Mouse (Mus musculus): ENCODE data around the gene Tmbim1. TPM values are rescaled to one million over a fixed set of nuclear protein-coding genes. Genes with fewer than 3 reads are reported as not detected.

Gene Tmbim1
- total and polyA plus RNA-seq, 3 experiments, result 18.7 to 110 (median 19.7) TPM

GRCm38 (mm10) chr1:74337241-74337771 lies 31.9 kb upstream of the Tmbim1 start:
- DNase-seq (ENCODE audit: low spot score) (no peak), ATAC-seq (ENCODE audit: extremely low read depth, insufficient number of reproducible peaks, low FRiP score, poor library complexity, severe bottlenecking) (no peak)
- Histone ChIP-seq H3K4me1 (ENCODE audit: insufficient read depth, low read depth, low read length) (peaks cover 19% of the 10 kb centered on the region), H3K9me3 (replicated peaks) (no peaks in the 10 kb centered on the region), H3K27me3 (ENCODE audit: insufficient read depth, low read length) (peaks cover 61% of the 10 kb centered on the region), H3K4me3 (ENCODE audit: low read depth, low read length) (no peak overlapping the region), H3K36me3 (replicated peaks) (no peaks in the 10 kb centered on the region)
- TF ChIP-seq POLR2AphosphoS5 (IDR thresholded peaks at IDR 0.05; ENCODE audit: insufficient replicate concordance, low read depth, low read length), result no peak
- no peak for TF ChIP-seq TAL1 (conservative IDR thresholded peaks at IDR 0.05; ENCODE audit: low read depth, low read length)
- no peak for TF ChIP-seq GATA2 (IDR thresholded peaks at IDR 0.05; ENCODE audit: borderline replicate concordance, low read depth, low read length)

GRCm38 (mm10) chr1:74335436-74336170 lies 30.2 kb upstream of the Tmbim1 start:
- peaks cover 58% of the 10 kb centered on the region for H3K27me3 ChIP-seq (ENCODE audit: insufficient read depth, low read length)
- H3K36me3 ChIP-seq (replicated peaks), result no peaks in the 10 kb centered on the region
- no peaks in the 10 kb centered on the region for H3K9me3 ChIP-seq (replicated peaks)
- no peak for ATAC-seq (ENCODE audit: extremely low read depth, insufficient number of reproducible peaks, low FRiP score, poor library complexity, severe bottlenecking)
- TF ChIP-seq GATA1 (IDR thresholded peaks at IDR 0.05; ENCODE audit: borderline replicate concordance, low read length), result no peak
- TF ChIP-seq GATA2 (IDR thresholded peaks at IDR 0.05; ENCODE audit: borderline replicate concordance, low read depth, low read length), result no peak
- TF ChIP-seq TAL1 (conservative IDR thresholded peaks at IDR 0.05; ENCODE audit: low read depth, low read length), result no peak
- peaks cover 36% of the 10 kb centered on the region for H3K4me1 ChIP-seq (ENCODE audit: insufficient read depth, low read depth, low read length)
- DNase-seq (ENCODE audit: low spot score), result no peak
- no peak overlapping the region for H3K4me3 ChIP-seq (ENCODE audit: low read depth, low read length)

- Histone ChIP-seq H3K9me3 (replicated peaks) (no peaks in the 10 kb centered on the region), H3K4me1 (ENCODE audit: insufficient read depth, low read depth, low read length) (peaks cover 41% of the 10 kb centered on the region), H3K27me3 (ENCODE audit: insufficient read depth, low read length) (peaks cover 53% of the 10 kb centered on the region), H3K36me3 (replicated peaks) (no peaks in the 10 kb centered on the region), H3K4me3 (ENCODE audit: low read depth, low read length) (no peak overlapping the region)
- no peak for DNase-seq (ENCODE audit: low spot score)
- no peak for TF ChIP-seq GATA2 (IDR thresholded peaks at IDR 0.05; ENCODE audit: borderline replicate concordance, low read depth, low read length)
- TF ChIP-seq GATA1 (IDR thresholded peaks at IDR 0.05; ENCODE audit: borderline replicate concordance, low read length), result no peak
- TF ChIP-seq POLR2AphosphoS5 (IDR thresholded peaks at IDR 0.05; ENCODE audit: insufficient replicate concordance, low read depth, low read length), result no peak
- no peak for TF ChIP-seq TAL1 (conservative IDR thresholded peaks at IDR 0.05; ENCODE audit: low read depth, low read length)
- TF ChIP-seq CTCF (IDR thresholded peaks at IDR 0.05; ENCODE audit: low read depth, low read length), result no peak
- ATAC-seq (ENCODE audit: extremely low read depth, insufficient number of reproducible peaks, low FRiP score, poor library complexity, severe bottlenecking), result no peak
Observed at GRCm38 (mm10) chr1:74335033-74335432, 29.6 kb upstream of the Tmbim1 start.

- Histone ChIP-seq H3K4me3 (ENCODE audit: low read depth, low read length) (no peak overlapping the region), H3K36me3 (replicated peaks) (no peaks in the 10 kb centered on the region), H3K4me1 (ENCODE audit: insufficient read depth, low read depth, low read length) (peaks cover 41% of the 10 kb centered on the region), H3K27me3 (ENCODE audit: insufficient read depth, low read length) (peaks cover 49% of the 10 kb centered on the region), H3K9me3 (replicated peaks) (no peaks in the 10 kb centered on the region)
- TF ChIP-seq POLR2AphosphoS5 (IDR thresholded peaks at IDR 0.05; ENCODE audit: insufficient replicate concordance, low read depth, low read length), result no peak
- no peak for TF ChIP-seq CTCF (IDR thresholded peaks at IDR 0.05; ENCODE audit: low read depth, low read length)
- TF ChIP-seq GATA2 (IDR thresholded peaks at IDR 0.05; ENCODE audit: borderline replicate concordance, low read depth, low read length), result no peak
- TF ChIP-seq TAL1 (conservative IDR thresholded peaks at IDR 0.05; ENCODE audit: low read depth, low read length), result no peak
- TF ChIP-seq GATA1 (IDR thresholded peaks at IDR 0.05; ENCODE audit: borderline replicate concordance, low read length), result no peak
- DNase-seq (ENCODE audit: low spot score) (no peak), ATAC-seq (ENCODE audit: extremely low read depth, insufficient number of reproducible peaks, low FRiP score, poor library complexity, severe bottlenecking) (no peak)
Observed at GRCm38 (mm10) chr1:74334607-74335006, 29.2 kb upstream of the Tmbim1 start.

GRCm38 (mm10) chr1:74332930-74333329 lies 27.5 kb upstream of the Tmbim1 start:
- H3K27me3 ChIP-seq (ENCODE audit: insufficient read depth, low read length), result peaks cover 38% of the 10 kb centered on the region
- peaks cover 36% of the 10 kb centered on the region for H3K4me1 ChIP-seq (ENCODE audit: insufficient read depth, low read depth, low read length)
- H3K4me3 ChIP-seq (ENCODE audit: low read depth, low read length), result peak overlapping the region; percentile 69; the same call in 1 of the 2 replicates
- DNase-seq (ENCODE audit: low spot score), result no peak
- H3K9me3 ChIP-seq (replicated peaks), result no peaks in the 10 kb centered on the region
- TF ChIP-seq CTCF (IDR thresholded peaks at IDR 0.05; ENCODE audit: low read depth, low read length), result no peak
- TF ChIP-seq POLR2AphosphoS5 (IDR thresholded peaks at IDR 0.05; ENCODE audit: insufficient replicate concordance, low read depth, low read length), result no peak
- TF ChIP-seq GATA1 (IDR thresholded peaks at IDR 0.05; ENCODE audit: borderline replicate concordance, low read length), result no peak
- no peak for TF ChIP-seq TAL1 (conservative IDR thresholded peaks at IDR 0.05; ENCODE audit: low read depth, low read length)
- no peak for TF ChIP-seq GATA2 (IDR thresholded peaks at IDR 0.05; ENCODE audit: borderline replicate concordance, low read depth, low read length)
- ATAC-seq (ENCODE audit: extremely low read depth, insufficient number of reproducible peaks, low FRiP score, poor library complexity, severe bottlenecking), result no peak
- H3K36me3 ChIP-seq (replicated peaks), result no peaks in the 10 kb centered on the region

- DNase-seq (ENCODE audit: low spot score) (peak; percentile 100), ATAC-seq (ENCODE audit: extremely low read depth, insufficient number of reproducible peaks, low FRiP score, poor library complexity, severe bottlenecking) (peak; percentile 95)
- peaks cover 36% of the 10 kb centered on the region for H3K4me1 ChIP-seq (ENCODE audit: insufficient read depth, low read depth, low read length)
- peak overlapping the region; percentile 69 for H3K4me3 ChIP-seq (ENCODE audit: low read depth, low read length)
- TF ChIP-seq POLR2AphosphoS5 (IDR thresholded peaks at IDR 0.05; ENCODE audit: insufficient replicate concordance, low read depth, low read length) (no peak), GATA2 (IDR thresholded peaks at IDR 0.05; ENCODE audit: borderline replicate concordance, low read depth, low read length) (no peak), CTCF (IDR thresholded peaks at IDR 0.05; ENCODE audit: low read depth, low read length) (no peak), GATA1 (IDR thresholded peaks at IDR 0.05; ENCODE audit: borderline replicate concordance, low read length) (no peak), TAL1 (conservative IDR thresholded peaks at IDR 0.05; ENCODE audit: low read depth, low read length) (no peak)
- peaks cover 36% of the 10 kb centered on the region for H3K27me3 ChIP-seq (ENCODE audit: insufficient read depth, low read length)
- H3K9me3 ChIP-seq (replicated peaks), result no peaks in the 10 kb centered on the region
- H3K36me3 ChIP-seq (replicated peaks), result no peaks in the 10 kb centered on the region
Observed at GRCm38 (mm10) chr1:74332241-74332763, 26.9 kb upstream of the Tmbim1 start.
